9 mouse cellular contexts compared by ENCODE assay signal in genomic region chr12:25099563-25100408, GRCm38 (mm10). TPM values are rescaled to one million over a fixed set of nuclear protein-coding genes. Genes with fewer than 3 reads are reported as not detected.
DNase-seq lines count a peak whose midpoint lies in the region; ATAC-seq and TF ChIP-seq lines count a peak whose summit lies in the region.
"Had no signal": no experiment of that assay in that cellular context is flagged by ENCODE, and none has a peak within 500 bp of the region (broad histone marks: within the 10 kb centered on the region; RNA-seq: fewer than 3 reads in every experiment).

No protein-coding gene starts in this region.

- peak overlapping the region; percentile 93 for H3K27ac ChIP-seq in heart, embryonic 11.5 days (ENCODE audit: low read depth, low read length)
- H3K27ac ChIP-seq in kidney, embryonic 16.5 days (ENCODE audit: low read length) = peak overlapping the region; percentile 100
- peak overlapping the region; percentile 96 for H3K27ac ChIP-seq in stomach, embryonic 15.5 days

- no peak for TF ChIP-seq CTCF in E14TG2a.4 (conservative IDR thresholded peaks at IDR 0.05; ENCODE audit: low read length)

- DNase-seq in 3T3-L1 (ENCODE audit: low read depth, low spot score) = peak; percentile 66
- peak; percentile 75 for DNase-seq in embryo, embryonic 10.5 days (ENCODE audit: low spot score)
- DNase-seq in lung, postnatal 10 days = peak; percentile 58
- DNase-seq in spleen, postnatal 14 days (ENCODE audit: low spot score in 2 of 2) = no peak

- no peak for ATAC-seq in heart, embryonic 11.5 days (replicated peaks; ENCODE audit: insufficient number of reproducible peaks, low FRiP score, low TSS enrichment)
- ATAC-seq in kidney, embryonic 16.5 days (ENCODE audit: low FRiP score, low TSS enrichment) = no peak
- ATAC-seq in stomach, embryonic 15.5 days (ENCODE audit: insufficient read depth, low FRiP score, low read depth) = no peak

- peaks cover 56% of the 10 kb centered on the region for H3K4me1 ChIP-seq in E14TG2a.4 (replicated peaks; ENCODE audit: low read depth, low read length)
- H3K4me1 ChIP-seq in heart, embryonic 11.5 days (ENCODE audit: control insufficient read depth, insufficient read depth, low read length) = peaks cover 15% of the 10 kb centered on the region
- H3K4me1 ChIP-seq in kidney, embryonic 16.5 days (ENCODE audit: insufficient read depth, low read length) = peaks cover 42% of the 10 kb centered on the region
- peaks cover 23% of the 10 kb centered on the region; the same call in 1 of the 2 replicates for H3K4me1 ChIP-seq in stomach, embryonic 15.5 days

- peak overlapping the region; percentile 68 for H3K4me3 ChIP-seq in E14TG2a.4 (replicated peaks; ENCODE audit: low read length)
- H3K4me3 ChIP-seq in heart, embryonic 11.5 days (ENCODE audit: low read depth, low read length) = peak overlapping the region; percentile 74
- H3K4me3 ChIP-seq in kidney, embryonic 16.5 days (ENCODE audit: low read length) = peak overlapping the region; percentile 89
- peak overlapping the region; percentile 54 for H3K4me3 ChIP-seq in stomach, embryonic 15.5 days (replicated peaks)

- peaks cover 44% of the 10 kb centered on the region for H3K27me3 ChIP-seq in E14TG2a.4 (ENCODE audit: insufficient read depth, low read length)
- H3K27me3 ChIP-seq in heart, embryonic 11.5 days (ENCODE audit: control insufficient read depth, insufficient read depth, low read length) = no peaks in the 10 kb centered on the region
- no peaks in the 10 kb centered on the region for H3K27me3 ChIP-seq in kidney, embryonic 16.5 days (ENCODE audit: insufficient read depth, low read length)
- H3K27me3 ChIP-seq in stomach, embryonic 15.5 days (replicated peaks) = no peaks in the 10 kb centered on the region

- WGBS in heart, embryonic 11.5 days (ENCODE audit: insufficient replicate concordance) = under 1% methylated on average over 38 of the region's 38 CpGs
- under 1% methylated on average over 38 of the region's 38 CpGs for WGBS in kidney, embryonic 16.5 days
- under 1% methylated on average over 38 of the region's 38 CpGs for WGBS in stomach, embryonic 15.5 days

- H3K9ac ChIP-seq in heart, embryonic 11.5 days (ENCODE audit: low read depth, low read length) = peak overlapping the region; percentile 78
- H3K9ac ChIP-seq in kidney, embryonic 16.5 days (replicated peaks; ENCODE audit: low read length) = peak overlapping the region; percentile 85
- H3K9ac ChIP-seq in stomach, embryonic 15.5 days = peak overlapping the region; percentile 53; the same call in 1 of the 2 replicates

- no peaks in the 10 kb centered on the region for H3K36me3 ChIP-seq in E14TG2a.4 (ENCODE audit: insufficient read depth, low read length)
- H3K36me3 ChIP-seq in heart, embryonic 11.5 days (ENCODE audit: control insufficient read depth, insufficient read depth, low read length) = no peaks in the 10 kb centered on the region
- no peaks in the 10 kb centered on the region for H3K36me3 ChIP-seq in kidney, embryonic 16.5 days (ENCODE audit: insufficient read depth, low read length)
- no peaks in the 10 kb centered on the region for H3K36me3 ChIP-seq in stomach, embryonic 15.5 days

- H3K4me2 ChIP-seq in heart, embryonic 11.5 days = peak overlapping the region; percentile 90
- H3K4me2 ChIP-seq in kidney, embryonic 16.5 days (replicated peaks; ENCODE audit: low read depth, low read length) = peak overlapping the region; percentile 94
- peak overlapping the region; percentile 93 for H3K4me2 ChIP-seq in stomach, embryonic 15.5 days

- H3K9me3 ChIP-seq in E14TG2a.4 (ENCODE audit: low read length) = no peaks in the 10 kb centered on the region
- H3K9me3 ChIP-seq in heart, embryonic 11.5 days (replicated peaks; ENCODE audit: control insufficient read depth, low read length) = no peaks in the 10 kb centered on the region
- no peaks in the 10 kb centered on the region for H3K9me3 ChIP-seq in kidney, embryonic 16.5 days (ENCODE audit: low read length)
- no peaks in the 10 kb centered on the region for H3K9me3 ChIP-seq in stomach, embryonic 15.5 days

RNA-seq across cellular contexts. Expression of gene Id2, which starts 2.8 kb away (rescaled TPM):
- 511 and 550 TPM in 2 replicates for polyA plus RNA-seq in heart, embryonic 11.5 days (2014; fragmentation: Nextera tagmentation; extraction: Ambion mirVana)
- 474 and 534 TPM in 2 replicates for polyA plus RNA-seq in kidney, embryonic 16.5 days (2015; fragmentation: Nextera tagmentation; extraction: Ambion mirVana)
- 339 and 387 TPM in 2 replicates for polyA plus RNA-seq in stomach, embryonic 15.5 days (2015; fragmentation: Nextera tagmentation; extraction: Ambion mirVana)
- polyA plus RNA-seq: erythroblast, embryonic 14.5 days had no signal

Comparison
In these comparisons a context has a peak if more than half of its experiments do, and no peak if none do; other contexts are left out.
1. DNase-seq: peak in 3T3-L1 (single experiment), embryo, embryonic 10.5 days (single experiment) and lung, postnatal 10 days (single experiment); none in spleen, postnatal 14 days (0 of 2).
2. Peak in every context shown above with its lines, with median percentiles within 50 percentile points of each other: H3K4me3 ChIP-seq, H3K27ac ChIP-seq, H3K4me2 ChIP-seq and H3K9ac ChIP-seq.